Mouse (Mus musculus): ENCODE data around the gene Dusp7.

Gene Dusp7

DNA sequence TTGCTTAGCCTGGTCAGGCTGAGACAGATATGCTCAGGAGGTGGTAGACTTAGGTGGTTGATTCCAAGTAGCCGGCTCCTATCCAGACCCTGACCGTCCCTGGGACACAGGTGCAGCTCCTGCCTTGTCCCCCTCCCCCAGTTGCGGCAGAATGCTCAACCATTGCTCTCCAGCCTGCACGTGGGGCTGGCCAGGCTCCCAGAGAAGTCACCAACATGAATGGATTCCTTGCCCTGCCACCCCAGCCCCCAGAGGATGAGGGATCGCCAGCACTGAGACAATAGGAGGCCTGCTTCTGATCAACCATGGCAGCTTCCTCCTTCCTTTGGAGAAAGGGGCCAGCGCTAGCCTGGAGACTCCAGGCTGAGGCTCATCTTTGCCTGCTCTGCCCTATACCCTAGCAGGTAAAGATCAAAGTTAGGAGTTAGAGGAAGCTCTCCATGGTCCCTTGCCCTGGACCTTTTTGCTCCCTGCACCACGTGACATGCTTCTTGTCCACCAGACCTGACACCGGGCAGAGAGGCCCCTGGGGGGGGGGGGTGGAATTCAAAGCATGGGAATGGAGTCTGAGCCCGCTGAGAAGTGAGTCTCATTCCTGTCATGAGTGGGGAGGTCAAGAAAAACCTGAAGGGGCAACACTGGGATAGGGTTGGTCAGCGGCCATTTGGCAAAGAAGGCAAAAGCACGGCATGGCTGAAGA is 24.5 kb downstream of the Dusp7 start:
- DNase-seq = no peak

DNA sequence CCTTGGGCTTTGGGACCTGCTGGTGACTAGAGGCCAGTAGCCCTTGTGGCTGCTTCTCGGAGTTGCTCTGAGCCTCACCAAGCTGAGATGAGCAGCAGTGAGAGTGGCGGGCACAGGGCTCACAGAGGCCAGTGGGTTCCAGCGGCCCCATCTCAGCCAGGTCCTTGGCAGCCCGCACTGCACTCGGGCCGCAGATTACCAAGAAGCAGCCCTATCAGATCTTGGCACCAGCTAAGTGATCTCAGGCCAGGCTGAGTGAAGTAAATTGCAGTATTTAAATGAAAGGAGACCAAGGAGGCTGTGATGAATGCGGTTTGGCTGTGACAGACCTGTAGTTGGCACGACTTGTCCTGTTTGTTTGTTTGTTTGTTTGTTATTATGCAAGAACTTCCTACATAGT is 25.1 kb downstream of the Dusp7 start:
- DNase-seq = no peak

DNA sequence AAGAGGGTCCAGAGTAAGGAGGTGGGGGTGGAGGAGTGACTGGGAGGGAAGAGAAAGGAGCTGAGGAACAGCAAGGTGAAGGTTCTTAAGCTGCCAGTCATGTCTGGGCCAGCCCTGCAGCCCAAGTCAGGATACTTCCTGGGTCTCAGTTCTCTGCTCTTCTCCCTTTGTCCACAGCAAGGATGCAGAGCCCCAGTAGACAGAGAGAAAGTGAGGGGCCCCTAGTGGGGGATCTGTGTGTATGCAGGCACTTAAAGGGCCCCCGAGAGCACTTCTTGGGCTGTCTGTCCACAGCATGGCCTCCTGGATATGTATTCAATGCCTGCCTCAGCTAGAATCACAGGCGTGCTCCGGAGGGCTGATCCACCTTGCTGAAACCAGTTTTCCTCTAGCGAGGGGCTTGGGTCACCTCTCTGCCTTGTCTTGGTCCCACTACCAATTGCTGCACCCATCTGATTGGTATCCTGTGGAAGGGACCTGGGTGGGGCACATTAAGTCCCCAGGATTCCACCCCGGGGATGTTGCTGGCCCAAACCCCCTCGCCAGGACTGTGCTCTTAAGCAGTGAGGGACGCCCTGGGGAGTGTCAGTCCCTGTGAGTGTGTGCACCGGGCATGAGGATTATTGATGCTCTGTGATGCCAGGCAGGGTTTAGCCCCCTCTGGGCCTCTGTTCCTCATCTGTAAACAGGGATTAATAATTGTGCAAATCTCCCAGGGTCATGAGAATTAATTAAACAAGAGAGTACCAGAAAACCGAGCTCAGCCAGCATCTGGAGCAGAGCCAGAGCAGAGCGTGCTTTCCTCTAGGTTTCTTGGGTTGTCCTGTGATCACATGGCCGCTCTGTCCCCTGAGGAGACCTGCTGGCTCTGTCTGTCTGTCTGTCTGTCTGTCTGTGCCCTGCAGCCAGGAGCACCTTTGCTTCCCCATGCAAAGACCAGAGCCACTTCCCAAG is 26.5 kb downstream of the Dusp7 start:
- DNase-seq = peak; percentile 48 to 53

DNA sequence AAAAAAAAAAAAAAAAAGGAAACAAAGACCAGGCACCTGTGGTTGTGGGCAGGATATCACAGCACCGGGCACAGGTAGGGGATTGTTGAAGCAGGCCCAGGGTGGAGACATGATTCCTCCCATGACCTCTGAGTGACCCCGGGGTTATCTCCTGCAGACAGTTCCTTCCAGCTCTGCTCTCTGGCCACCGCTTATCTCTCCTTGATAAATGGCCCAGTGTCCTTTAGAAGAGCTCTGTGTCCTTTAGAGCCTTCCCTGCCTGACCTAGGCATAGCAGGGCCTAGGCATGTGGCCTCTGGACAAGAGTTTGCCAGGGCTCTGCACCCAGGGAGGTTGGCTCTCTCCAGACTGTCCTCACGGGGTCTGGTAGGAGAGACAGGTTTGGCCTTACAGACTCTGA is 29.3 kb downstream of the Dusp7 start:
- DNase-seq = no peak

DNA sequence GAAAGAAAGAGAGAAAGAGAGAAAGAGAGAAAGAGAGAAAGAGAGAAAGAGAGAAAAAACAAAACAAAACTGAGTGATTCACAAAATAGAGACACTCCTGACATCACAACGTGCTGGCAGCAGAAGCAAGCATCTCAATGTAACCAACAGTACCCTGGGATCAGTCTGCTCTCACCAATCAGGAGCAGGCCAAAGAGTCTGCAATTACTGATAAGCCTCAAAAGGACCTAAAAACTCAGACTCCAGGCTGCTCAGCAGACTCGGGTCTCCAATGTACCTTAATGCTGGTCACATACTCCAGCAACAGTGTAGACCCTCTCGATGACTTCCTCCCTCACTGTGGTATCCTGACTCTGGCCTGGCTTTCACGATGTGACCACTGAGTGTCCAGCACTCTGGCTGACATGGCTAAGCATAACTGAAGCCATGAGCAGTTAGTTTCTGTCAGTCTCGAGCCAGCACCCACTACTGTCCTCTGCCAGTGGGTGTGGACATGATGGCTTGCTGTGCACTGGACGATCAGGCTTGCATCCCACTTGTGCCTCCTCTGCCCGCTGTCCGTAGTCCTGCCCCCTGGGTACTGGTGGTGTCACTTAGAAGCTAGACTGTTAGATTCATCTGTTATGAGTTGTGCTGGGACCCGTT is 30.4 kb downstream of the Dusp7 start:
- DNase-seq = no peak

DNA sequence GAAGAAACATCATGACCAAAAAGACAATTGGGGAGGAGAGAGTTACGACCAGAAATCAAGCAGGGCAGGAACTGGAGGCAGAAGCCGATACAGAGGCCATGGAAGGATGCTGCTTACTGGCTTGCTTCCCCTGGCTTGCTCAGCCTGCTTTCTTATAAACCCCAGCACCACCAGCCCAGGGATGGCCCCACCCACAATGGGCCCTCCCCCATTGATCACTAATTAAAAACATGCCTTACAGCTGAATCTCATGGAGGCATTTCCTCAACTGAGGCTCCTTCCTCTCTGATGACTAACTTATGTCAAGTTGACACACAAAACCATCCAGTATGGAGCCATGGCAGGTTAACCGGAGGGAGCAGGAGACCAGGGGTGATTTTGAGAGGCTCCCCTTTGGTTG is 31.4 kb downstream of the Dusp7 start:
- DNase-seq = no peak

DNA sequence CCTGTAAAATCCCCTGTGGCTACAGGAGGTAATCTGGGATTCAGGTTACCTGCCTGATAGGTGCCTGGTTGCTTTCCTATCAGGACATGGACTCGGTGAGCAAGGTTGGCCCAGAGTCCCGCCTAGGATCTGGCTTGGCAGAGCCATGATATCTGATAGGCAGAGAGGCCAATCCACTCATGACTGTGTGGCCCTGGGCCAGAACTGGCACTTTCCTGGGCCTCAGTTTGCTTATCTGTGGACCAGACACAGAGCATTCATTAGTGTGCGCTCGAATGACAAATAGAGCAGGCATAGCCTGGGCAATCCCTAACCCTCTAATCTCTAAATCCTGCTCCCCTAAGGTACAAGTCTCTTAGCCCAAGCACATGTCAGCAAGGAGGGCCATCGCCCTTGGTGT is 33.7 kb downstream of the Dusp7 start:
- DNase-seq = no peak

DNA sequence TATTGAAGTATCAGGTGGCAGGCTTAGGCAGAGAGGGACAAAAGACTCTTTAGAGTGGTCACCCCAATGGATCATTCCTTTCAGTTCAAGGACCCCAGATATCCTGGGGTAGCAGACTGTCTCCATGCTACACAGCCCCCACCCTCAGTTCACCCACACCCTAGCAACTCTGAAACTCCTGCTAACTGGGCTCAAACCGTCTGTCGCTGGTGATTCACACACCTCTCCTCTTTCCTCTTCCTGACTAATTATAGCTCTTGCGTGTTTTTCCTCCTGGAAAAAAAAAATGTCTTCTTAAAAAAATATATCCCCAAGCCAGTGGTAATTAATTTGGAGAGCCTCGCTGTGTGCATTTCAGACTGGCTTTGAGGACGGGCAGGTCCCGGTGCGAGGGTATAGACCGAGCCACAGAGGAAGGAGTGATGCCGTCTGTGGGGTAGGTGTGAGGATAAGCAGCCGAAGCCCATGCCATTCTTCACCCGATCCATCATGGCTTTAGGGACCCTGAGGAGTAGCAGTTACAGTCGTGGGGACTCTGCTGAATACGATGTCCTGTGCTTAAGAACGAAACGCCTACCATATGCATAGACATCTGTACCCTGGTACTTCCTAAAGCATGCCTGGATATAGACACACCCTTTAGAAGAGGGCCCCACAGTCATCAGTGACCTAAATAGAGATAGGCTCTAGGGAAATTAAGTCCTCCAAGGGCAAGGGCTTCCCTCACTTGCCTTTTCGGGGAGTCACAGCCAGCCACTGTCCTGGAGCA is 34.4 kb downstream of the Dusp7 start:
- DNase-seq = no peak

DNA sequence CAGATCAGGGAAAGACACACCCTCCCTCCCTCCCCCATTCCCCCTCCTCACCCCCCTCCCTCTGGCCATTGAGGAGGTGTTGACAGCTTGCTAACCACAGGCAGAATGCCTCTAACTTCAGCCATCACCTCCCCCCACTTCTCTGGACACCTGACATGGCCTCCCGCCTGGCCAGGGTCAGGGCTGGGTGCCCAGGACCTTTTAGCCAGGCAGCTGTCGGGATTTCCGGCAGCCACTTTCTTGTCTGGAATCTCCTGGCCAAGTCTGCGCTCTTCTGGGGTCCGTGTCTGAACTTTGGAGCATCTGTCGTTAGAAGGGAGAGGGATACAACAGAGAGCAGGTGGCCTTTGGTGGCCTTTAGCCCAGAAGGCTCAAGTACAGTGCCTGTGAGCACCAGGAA is 36.8 kb downstream of the Dusp7 start:
- no peak for DNase-seq

DNA sequence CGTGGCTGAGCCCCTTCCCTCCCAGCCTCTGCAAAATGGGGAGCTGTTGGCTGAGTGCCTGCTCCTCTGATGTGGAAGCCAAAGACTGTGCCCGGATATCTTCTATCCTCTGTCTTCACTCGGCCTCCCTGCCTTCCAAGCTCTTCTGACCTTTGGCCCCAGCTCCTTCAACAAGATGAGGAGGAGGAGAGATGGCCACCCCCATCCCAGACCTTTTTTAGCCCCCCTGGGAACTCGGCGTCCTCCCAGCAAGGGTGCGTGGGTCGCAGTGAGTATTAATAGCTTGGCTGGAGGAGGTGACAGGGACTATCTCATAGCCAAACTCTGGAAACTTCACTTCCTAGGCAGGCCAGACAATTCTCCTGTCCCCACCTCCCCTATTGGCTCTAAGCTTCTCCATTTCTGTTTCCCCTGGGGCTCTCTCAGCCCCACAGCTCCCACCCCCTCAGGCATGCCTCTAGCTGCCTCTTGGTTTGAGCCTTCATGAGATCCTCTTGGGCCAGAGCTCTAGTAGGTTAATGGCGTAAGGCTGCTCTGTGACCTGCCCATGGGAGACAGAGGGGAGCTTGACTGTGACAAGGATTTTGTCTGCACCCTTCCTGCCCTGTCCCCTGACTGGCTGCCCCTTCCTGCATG is 38.1 kb downstream of the Dusp7 start:
- DNase-seq = no peak

DNA sequence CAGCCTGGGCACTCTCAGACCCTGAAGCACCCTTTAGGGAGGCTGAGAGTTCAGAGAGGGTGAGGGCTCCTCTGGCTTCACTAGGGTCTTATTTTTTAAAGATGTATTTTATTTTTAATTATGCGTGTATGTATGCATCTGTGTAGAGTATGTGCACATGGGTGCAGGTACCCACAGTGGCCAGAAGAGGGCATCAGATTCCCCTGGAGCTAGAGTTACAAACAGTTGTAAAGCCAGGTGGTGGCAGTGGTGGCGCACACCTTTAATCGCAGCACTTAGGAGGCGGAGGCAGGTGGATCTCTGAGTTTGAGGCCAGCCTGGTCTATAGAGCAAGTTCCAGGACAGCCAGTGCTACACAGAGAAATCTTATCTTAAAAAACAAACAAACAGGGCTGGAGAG is 40.7 kb downstream of the Dusp7 start:
- no peak for DNase-seq

DNA sequence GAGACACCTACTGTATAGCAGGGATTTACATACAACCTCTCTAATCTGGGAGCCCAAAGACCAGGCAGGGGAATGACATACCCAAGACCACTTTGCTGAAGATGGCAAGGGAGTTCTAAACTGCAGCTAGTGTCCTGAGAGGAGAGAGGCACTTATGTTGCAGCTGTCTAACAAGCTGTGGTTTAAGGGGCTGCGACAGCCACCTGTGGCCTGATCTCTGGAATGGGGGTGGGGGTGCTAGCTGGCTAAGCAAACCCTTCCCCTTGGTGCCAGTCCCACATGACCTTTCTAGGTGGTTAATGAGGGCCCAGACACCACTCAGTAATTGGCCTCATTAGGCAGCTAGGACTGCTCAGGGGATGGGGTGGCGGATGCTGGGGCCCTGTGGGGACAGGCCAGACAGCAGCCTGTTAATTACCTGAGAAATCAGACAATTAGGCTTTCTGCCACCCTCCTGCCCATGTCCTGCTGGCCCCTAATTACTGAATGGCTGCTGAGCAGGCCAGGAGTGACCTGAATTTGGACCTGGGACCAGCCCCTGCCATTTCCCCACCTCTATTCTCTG is 41.7 kb downstream of the Dusp7 start:
- DNase-seq = no peak

DNA sequence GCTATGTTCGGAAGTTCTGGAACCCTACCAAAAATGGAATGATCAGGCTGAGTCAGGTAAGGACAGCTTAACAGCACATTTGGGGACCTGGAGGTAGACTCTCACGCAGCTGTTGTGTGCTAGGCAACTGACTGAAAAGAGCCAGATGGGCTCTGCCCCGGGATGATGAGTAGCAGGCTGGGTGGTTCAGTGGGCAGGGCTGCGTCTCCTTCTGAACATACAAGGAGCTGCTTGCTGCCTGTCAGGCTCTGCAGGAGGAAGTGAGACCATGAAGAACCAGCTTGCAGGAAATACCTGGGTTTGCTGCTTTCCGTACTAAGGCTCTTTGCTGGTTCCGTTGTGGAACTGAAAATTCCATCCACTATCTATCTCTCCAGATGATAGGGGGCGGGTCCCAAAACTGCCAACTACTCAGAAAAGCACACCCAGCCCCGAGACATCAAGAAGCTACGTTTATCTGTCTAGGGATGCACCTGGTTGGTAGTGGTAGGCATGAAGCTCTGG is 42.7 kb downstream of the Dusp7 start:
- DNase-seq = peak; percentile 54 to 68

DNA sequence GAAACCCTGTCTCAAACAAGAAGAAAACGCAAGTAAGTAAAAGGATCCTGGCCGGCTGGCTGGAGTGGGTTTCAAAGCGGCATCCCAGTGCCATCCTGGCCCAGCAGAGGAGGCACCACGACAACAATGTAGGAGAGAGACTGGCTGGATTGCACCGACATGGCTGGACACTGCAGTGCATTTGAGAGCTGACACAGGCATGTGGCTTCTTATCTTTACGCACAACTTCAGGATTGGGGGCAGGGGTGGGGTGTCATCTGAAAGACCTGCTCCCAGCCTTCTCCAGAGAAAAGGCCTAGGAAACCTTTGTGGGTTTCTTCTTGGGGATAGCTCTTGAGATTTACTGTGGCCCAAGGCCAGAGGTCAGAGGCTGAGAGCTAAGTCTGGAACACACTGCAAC is 43.3 kb downstream of the Dusp7 start:
- no peak for DNase-seq

DNA sequence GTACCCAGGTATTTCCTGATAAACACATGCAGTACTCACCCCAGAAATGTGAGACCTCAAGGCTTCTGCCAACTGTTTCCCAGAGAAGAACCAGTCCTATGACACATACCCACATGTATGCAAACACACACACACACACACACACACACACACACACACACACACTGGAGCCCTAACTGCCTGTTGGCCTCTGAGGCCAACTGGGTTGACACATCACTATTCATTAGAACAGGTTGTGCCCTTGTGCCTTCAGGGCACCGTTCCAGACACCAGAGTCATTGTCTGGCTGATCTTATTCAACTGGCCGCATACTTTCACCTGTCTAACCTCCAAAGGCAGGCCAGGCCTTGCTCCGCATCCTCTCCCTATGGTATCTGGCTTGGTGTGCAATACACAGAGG is 43.8 kb downstream of the Dusp7 start:
- DNase-seq = no peak

DNA sequence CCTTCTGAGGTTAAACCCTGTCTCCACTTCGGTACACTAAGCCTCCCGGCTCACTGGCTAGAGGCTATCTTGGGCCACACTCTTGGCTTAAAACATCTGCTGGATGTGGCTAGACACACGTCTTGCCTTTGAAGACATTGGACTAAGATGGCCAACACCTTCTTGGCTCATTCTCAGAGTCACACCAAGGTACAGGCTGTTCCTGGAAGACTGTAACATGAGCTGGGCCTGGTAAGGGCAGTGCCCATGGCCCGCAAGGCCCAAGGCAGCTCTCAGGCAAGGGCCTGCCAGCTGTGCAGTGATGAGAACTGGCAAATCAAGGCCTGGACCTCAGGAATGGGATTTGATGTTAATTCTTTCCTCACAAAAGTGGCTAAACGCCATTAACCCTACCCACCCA is 45.2 kb downstream of the Dusp7 start:
- DNase-seq = no peak

DNA sequence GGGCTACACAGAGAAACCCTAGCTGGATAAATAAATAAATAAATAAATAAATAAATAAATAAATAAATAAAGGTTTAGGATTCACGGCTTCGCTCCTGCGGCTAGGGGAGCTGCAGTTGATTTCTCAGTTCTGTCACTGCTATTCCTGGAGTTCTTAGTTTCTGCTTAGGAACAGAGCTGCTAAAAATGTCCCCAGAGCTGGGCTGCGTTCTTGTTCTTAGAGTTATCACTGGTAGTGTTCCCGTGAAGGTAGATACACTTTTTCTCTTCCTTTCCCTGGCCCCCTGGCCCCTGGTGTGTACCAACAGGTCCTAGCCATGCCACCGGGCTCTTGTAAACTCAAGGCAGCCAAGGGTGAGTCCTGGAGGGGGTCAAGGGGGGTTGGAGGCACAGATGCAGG is 48.4 kb downstream of the Dusp7 start:
- no peak for DNase-seq

DNA sequence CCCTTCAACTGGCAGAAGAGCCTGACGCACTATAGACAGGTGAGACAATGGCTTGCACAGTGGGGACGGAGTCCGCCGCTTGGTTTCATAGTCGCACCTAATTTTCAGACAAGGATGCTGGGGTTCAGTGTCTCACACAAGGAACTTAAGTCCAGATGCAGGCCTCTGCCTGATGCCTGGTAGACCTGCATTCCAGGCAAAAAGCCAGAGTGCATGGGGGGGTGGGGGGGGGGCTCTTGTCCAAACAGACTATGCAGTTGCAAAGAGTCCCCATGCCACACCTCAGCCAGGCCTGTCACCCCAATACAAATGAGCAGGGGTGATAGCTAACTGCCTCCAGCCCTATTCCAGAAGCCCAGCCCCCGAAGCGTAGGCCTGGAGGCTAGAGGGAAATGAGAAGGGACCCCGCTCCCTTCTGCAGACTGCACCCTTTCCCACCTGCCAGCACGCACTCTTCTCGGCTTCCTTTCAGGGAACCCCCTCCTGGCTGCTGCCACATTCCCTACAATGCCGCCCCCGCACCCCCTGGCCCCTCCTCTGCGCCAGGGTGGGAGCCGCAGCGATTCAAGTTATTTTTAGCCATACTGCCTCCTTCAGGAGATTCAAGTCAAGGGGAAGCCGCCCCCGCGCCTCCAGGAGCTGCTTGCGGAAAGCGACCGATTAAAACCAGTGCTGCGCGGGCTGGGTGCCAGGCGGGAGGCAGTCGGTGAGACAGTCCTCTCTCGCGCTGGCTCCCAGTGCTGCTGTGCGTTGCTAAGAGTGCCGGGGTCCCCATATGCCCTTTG is 49.6 kb downstream of the Dusp7 start:
- no peak for DNase-seq

DNA sequence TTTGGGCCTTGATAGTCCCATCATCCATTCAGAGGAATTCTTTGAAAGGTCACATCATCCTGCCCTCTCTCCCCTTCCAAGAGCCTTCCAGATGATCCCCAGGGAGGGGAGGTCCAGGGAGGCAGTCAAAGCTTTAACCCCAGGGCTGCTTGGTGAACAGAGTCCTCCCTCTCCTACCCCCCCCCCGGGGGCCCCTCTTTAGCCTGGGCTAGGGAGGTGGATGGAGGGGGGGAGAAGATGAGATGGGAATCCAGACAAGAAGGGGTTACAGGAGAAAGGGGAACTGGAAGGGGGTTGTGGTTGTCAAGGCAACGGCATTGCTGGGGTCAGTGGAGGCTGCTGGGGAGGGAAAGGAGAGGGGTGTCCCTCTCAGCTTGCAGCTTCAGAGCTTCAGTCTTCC is 52.2 kb downstream of the Dusp7 start:
- DNase-seq = peak in 1 of 2 experiments; percentile 37

DNA sequence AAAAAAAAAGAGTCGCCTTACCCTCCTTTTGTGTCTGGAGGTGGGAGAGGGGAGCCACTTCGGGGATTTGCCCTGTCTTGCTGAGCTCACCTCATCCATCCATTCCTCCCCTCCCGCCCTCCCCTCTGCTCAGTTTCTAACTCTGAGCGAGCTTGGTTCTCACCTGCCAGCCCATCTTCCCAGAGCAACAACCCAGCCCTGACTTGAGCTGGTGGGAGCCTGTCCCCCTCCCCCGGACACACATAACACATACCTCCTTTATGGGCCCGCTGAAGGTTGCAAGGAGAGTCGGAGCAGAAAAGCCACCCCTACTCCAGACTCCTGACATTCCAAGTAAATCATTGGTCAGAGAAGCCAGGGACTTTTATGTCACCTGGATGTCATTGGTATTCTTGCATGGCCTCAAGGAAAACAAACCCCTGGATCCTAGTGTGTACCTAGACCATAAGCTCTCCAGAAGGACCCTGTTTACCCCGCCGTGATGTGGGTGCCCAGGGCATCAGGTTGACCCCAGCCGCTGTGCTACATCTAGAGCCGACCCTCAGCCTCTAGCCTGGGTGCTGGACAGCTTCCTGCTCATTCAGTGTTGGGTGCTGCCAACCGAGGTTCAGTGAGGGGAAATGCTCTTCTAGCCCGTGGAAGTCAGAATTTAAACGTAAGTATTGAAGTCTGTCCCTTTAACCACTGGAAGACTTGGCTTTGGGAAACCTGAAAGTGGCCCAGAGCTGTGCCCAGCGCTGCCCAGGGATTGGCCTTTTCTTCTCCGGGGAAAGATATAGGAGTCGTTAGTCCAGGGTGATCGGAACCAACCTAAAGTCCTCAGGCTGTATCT is 52.8 kb downstream of the Dusp7 start:
- no peak for DNase-seq
